Comparison of ENCODE assay signal across 9 mouse cellular contexts in the genomic region with DNA sequence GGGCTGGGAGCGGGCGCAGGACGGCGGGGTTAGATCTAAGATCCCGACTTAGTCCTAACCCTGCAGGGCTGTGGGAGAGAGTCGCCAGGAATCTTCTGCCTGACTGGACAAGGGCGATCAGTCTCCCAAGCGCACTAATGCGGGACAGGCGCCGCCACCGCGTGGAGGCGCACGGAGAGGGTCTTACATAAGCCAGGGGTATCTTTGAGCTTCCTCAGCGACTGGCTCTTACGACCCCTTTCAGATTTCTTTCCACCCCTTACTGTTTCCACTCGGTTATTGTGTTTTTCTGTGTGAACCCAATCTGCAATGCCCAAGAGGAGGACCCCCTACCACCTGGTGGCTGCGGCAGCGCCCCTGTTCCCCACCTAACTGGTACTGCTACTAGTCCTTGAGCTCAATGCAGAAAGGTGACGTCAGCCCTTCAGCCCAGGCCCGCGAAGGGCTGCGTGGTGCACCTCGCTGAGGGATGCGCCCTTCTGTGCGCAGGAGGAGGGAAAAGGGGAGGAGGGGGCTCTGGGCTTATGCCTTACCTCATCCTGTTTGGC. TPM values are rescaled to one million over a fixed set of nuclear protein-coding genes. Genes with fewer than 3 reads are reported as not detected.
A peak's percentile ranks its signal among the peaks of the same experiment; 100 is the strongest.
DNase-seq lines count a peak whose midpoint lies in the region; ATAC-seq and TF ChIP-seq lines count a peak whose summit lies in the region.
"Had no signal": no experiment of that assay in that cellular context is flagged by ENCODE, and none has a peak within 500 bp of the region (broad histone marks: within the 10 kb centered on the region; RNA-seq: fewer than 3 reads in every experiment).

No protein-coding gene starts in this region.

- H3K4me3 ChIP-seq in embryonic fibroblast, embryonic 13.5 days (ENCODE audit: insufficient read depth, low read length): peak overlapping the region; percentile 67
- H3K4me3 ChIP-seq in heart, embryonic 12.5 days: peak overlapping the region; percentile 59
- H3K4me3 ChIP-seq in kidney, postnatal 0 days (replicated peaks; ENCODE audit: low read depth, low read length): peak overlapping the region; percentile 48
- H3K4me3 ChIP-seq in liver, adult 2 months (ENCODE audit: insufficient read depth, low read depth, low read length): peak overlapping the region; percentile 61

- H3K9ac ChIP-seq in heart, embryonic 12.5 days: peak overlapping the region; percentile 67
- peak overlapping the region; percentile 60 for H3K9ac ChIP-seq in kidney, postnatal 0 days (ENCODE audit: low read depth, low read length)
- H3K9ac ChIP-seq in liver, adult 2 months (ENCODE audit: low read depth, low read length): peak overlapping the region; percentile 63

- no peaks in the 10 kb centered on the region for H3K27me3 ChIP-seq in heart, embryonic 12.5 days (replicated peaks)
- no peaks in the 10 kb centered on the region for H3K27me3 ChIP-seq in kidney, postnatal 0 days (ENCODE audit: insufficient read depth, low read length)
- H3K27me3 ChIP-seq in liver, adult 2 months (ENCODE audit: control insufficient read depth, insufficient read depth, low read length): no peaks in the 10 kb centered on the region

- TF ChIP-seq POLR2A in embryonic fibroblast, embryonic 13.5 days (IDR thresholded peaks at IDR 0.05; ENCODE audit: low read depth, low read length): no peak
- no peak for TF ChIP-seq POLR2A in liver, adult 2 months (IDR thresholded peaks at IDR 0.05; ENCODE audit: extremely low read depth, insufficient read depth, low read length)

- peak; percentile 4 to 15 for DNase-seq in urinary bladder, adult 18-20 months (ENCODE audit: low spot score in 2 of 2)
- DNase-seq in urinary bladder, postnatal 25 days (ENCODE audit: low spot score): no peak
- peak; percentile 58 for DNase-seq in kidney, postnatal 0 days (ENCODE audit: low spot score)
- DNase-seq in liver, adult 2 months (ENCODE audit: extremely low read depth, low read depth, low spot score): no peak
- DNase-seq in neural tube, embryonic 10.5 days (ENCODE audit: extremely low spot score, low spot score): peak; percentile 66
- DNase-seq in urinary bladder, postnatal 14 days (ENCODE audit: low spot score): peak; percentile 3

- H3K27ac ChIP-seq in embryonic fibroblast, embryonic 13.5 days (ENCODE audit: insufficient read depth, low read length): no peak overlapping the region
- H3K27ac ChIP-seq in heart, embryonic 12.5 days (ENCODE audit: poor library complexity, severe bottlenecking): peak overlapping the region; percentile 43; the same call in 1 of the 2 replicates
- H3K27ac ChIP-seq in kidney, postnatal 0 days: no peak overlapping the region
- peak overlapping the region; percentile 54 for H3K27ac ChIP-seq in liver, adult 2 months (replicated peaks; ENCODE audit: insufficient read depth, low read depth, low read length)

- no peak for TF ChIP-seq CTCF in embryonic fibroblast, embryonic 13.5 days (IDR thresholded peaks at IDR 0.05; ENCODE audit: borderline replicate concordance, insufficient read depth, low read length)
- peak; percentile 34; the same call in 1 of the 2 replicates for TF ChIP-seq CTCF in kidney, postnatal 0 days (IDR thresholded peaks at IDR 0.05; ENCODE audit: low read depth)
- 0 out of 2 replicates have a peak, but pooled peaks have one; percentile 10 for TF ChIP-seq CTCF in liver, adult 2 months (IDR thresholded peaks at IDR 0.05; ENCODE audit: low read depth, low read length)

- H3K79me2 ChIP-seq in liver, adult 2 months (ENCODE audit: control insufficient read depth, insufficient read depth, low read length): peaks cover 3% of the 10 kb centered on the region; the same call in 1 of the 2 replicates

- ATAC-seq in heart, embryonic 12.5 days (ENCODE audit: insufficient number of reproducible peaks, low FRiP score): peak; percentile 75
- ATAC-seq in kidney, postnatal 0 days (replicated peaks; ENCODE audit: low FRiP score, low read depth): peak; percentile 87

- peak overlapping the region; percentile 72 for H3K4me2 ChIP-seq in heart, embryonic 12.5 days
- peak overlapping the region; percentile 66 for H3K4me2 ChIP-seq in kidney, postnatal 0 days (ENCODE audit: low read length)

- H3K9me3 ChIP-seq in heart, embryonic 12.5 days (replicated peaks): no peaks in the 10 kb centered on the region
- H3K9me3 ChIP-seq in kidney, postnatal 0 days (replicated peaks; ENCODE audit: low read length): no peaks in the 10 kb centered on the region

- 11% methylated on average over 27 of the region's 27 CpGs for WGBS in heart, embryonic 12.5 days
- whole genome bisulfite sequencing in kidney, postnatal 0 days: 23% methylated on average over 27 of the region's 27 CpGs
- WGBS in liver, adult 2 months: 3% methylated on average over 27 of the region's 27 CpGs

- no peaks in the 10 kb centered on the region; the same call in 1 of the 2 replicates for H3K4me1 ChIP-seq in embryonic fibroblast, embryonic 13.5 days (ENCODE audit: control insufficient read depth, insufficient read depth, low read length)
- no peaks in the 10 kb centered on the region for H3K4me1 ChIP-seq in heart, embryonic 12.5 days (replicated peaks)
- no peaks in the 10 kb centered on the region for H3K4me1 ChIP-seq in kidney, postnatal 0 days (replicated peaks; ENCODE audit: insufficient read depth, low read length)
- H3K4me1 ChIP-seq in liver, adult 2 months (ENCODE audit: control insufficient read depth, insufficient read depth, low read length): no peaks in the 10 kb centered on the region

- H3K36me3 ChIP-seq in heart, embryonic 12.5 days: no peaks in the 10 kb centered on the region
- no peaks in the 10 kb centered on the region for H3K36me3 ChIP-seq in kidney, postnatal 0 days (ENCODE audit: insufficient read depth, low read length)
- H3K36me3 ChIP-seq in liver, adult 2 months (ENCODE audit: control insufficient read depth, insufficient read depth, low read length): no peaks in the 10 kb centered on the region

RNA-seq across cellular contexts. Expression of a gene that starts 0.8 kb away (rescaled TPM):
- polyA plus RNA-seq in embryonic fibroblast, embryonic 13.5 days (2011; ENCODE audit: insufficient read length, low read depth, missing spikeins): 15.9 and 16.2 TPM in 2 replicates
- 81.3 and 83.3 TPM in 2 replicates for polyA plus RNA-seq in heart, embryonic 12.5 days (2016; fragmentation: Nextera tagmentation; extraction: Ambion mirVana)
- polyA plus RNA-seq in kidney, postnatal 0 days (2015; fragmentation: Nextera tagmentation; extraction: Ambion mirVana): 99.1 and 102 TPM in 2 replicates
- 11.9 and 12.7 TPM in 2 replicates for total RNA-seq in liver, adult 2 months (2014; rRNA removed)
- 18.4 and 27.0 TPM in 2 replicates for polyA plus RNA-seq in liver, adult 2 months (2012; rRNA removed)
- total RNA-seq: MEL had no signal

Comparison
In these comparisons a context has a peak if more than half of its experiments do, and no peak if none do; other contexts are left out.
1. DNase-seq: peak in urinary bladder, adult 18-20 months (2 of 2), kidney, postnatal 0 days (single experiment), neural tube, embryonic 10.5 days (single experiment) and urinary bladder, postnatal 14 days (single experiment); none in urinary bladder, postnatal 25 days (single experiment) and liver, adult 2 months (single experiment).
2. H3K27ac ChIP-seq: peak in heart, embryonic 12.5 days (single experiment) and liver, adult 2 months (single experiment); none in embryonic fibroblast, embryonic 13.5 days (single experiment) and kidney, postnatal 0 days (single experiment).
3. Peak in every context shown above with its lines, with median percentiles within 50 percentile points of each other: H3K4me3 ChIP-seq and H3K9ac ChIP-seq.